Mouse (Mus musculus) macrophage (primary cell): ENCODE measurements around the gene Sec14l3. TPM values are rescaled to one million over a fixed set of nuclear protein-coding genes. Genes with fewer than 3 reads are reported as not detected.

Experiments used
- H3K27ac ChIP-seq: fragments of 350-480 bp; formaldehyde crosslinking; 2 replicates; pipeline ENCODE4 v1.9.0; 2021
- H3K36me3 ChIP-seq: fragments of 350-480 bp; formaldehyde crosslinking; 2 replicates; pipeline ENCODE4 v1.9.0; 2021; ENCODE audit errors: inconsistent target
- H3K4me3 ChIP-seq: fragments of 350-480 bp; formaldehyde crosslinking; 2 replicates; pipeline ENCODE4 v1.9.0; 2021; ENCODE audit errors: inconsistent target
- H3K79me2 ChIP-seq: fragments of 350-480 bp; formaldehyde crosslinking; 2 replicates; pipeline ENCODE4 v1.9.0; 2021; ENCODE audit errors: inconsistent target
- WGBS: methylation state at CpG from one replicate; pipeline ENCODE4 v1.1.7; 2026; ENCODE audit warnings: inconsistent platforms; ENCODE audit not compliant: missing documents; 5-methylcytosine and 5-hydroxymethylcytosine counted together
- polyA plus RNA-seq: library from polyadenylated mRNA; stranded (reverse); fragments of 250-400 nt; gene quantifications from 3 replicates; pipeline ENCODE4 v1.2.4, GENCODE M21; 2018; ENCODE audit warnings: inconsistent platforms

Sec14l3 gene
- polyA plus RNA-seq, 1 experiment from 2014 or later, result not detected

DNA sequence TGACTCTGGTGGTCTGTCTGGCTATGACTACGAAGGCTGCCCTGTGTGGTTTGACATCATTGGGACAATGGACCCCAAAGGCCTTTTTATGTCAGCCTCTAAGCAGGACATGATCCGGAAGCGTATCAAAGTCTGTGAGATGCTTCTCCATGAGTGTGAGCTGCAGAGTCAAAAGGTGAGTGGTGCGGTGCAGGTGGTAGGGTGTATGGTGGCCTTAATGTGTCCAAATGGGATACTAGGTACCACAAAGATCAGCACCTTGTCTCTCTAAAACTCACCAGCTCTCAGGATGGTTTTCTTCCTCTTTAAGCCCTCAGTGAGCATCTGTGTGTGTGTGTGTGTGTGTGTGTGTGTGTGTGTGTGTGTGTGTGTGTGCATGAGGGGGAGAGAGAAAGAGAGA, 24.7 kb upstream of the Sec14l3 start:
- Histone ChIP-seq H3K4me3 (no peak overlapping the region), H3K27ac (no peak overlapping the region), H3K36me3 (no peaks in the 10 kb centered on the region), H3K79me2 (no peaks in the 10 kb centered on the region)
- WGBS, result 91% methylated on average over 4 of the region's 4 CpGs

GRCm38 (mm10) chr11:4041123-4041625, 23.5 kb upstream of the Sec14l3 start:
- no peak overlapping the region for H3K4me3 ChIP-seq
- WGBS, result 93% methylated on average over 6 of the region's 6 CpGs
- H3K27ac ChIP-seq, result no peak overlapping the region
- H3K36me3 ChIP-seq, result no peaks in the 10 kb centered on the region
- no peaks in the 10 kb centered on the region for H3K79me2 ChIP-seq

- Histone ChIP-seq H3K4me3 (no peak overlapping the region), H3K27ac (no peak overlapping the region), H3K36me3 (no peaks in the 10 kb centered on the region), H3K79me2 (no peaks in the 10 kb centered on the region)
- WGBS, result 86% methylated on average over 7 of the region's 7 CpGs
These were observed 21.6 kb upstream of the Sec14l3 start for GRCm38 (mm10) chr11:4043081-4043480.

DNA sequence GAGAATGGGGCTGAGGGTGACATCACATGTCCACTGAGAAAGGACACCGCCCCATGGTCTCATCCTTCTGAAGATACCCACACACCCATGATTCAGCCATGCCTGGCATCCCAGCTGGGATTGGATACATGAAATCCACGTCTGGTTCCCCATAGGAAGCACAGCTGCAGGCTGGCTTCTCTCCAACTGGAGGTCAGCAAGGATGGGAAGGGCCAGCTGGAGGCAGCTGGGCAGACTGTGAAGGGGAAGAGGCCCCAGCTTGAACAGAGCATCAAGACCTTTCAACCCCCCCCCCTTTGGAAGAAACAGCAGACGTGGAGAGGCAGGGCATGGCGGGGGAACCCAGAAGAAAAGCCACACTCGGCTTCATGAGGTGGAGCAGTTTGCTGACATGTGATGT, 18.1 kb upstream of the Sec14l3 start:
- 83% methylated on average over 5 of the region's 5 CpGs for WGBS
- H3K27ac ChIP-seq, result no peak overlapping the region
- no peaks in the 10 kb centered on the region for H3K36me3 ChIP-seq
- no peaks in the 10 kb centered on the region for H3K79me2 ChIP-seq
- no peak overlapping the region for H3K4me3 ChIP-seq

GRCm38 (mm10) chr11:4047766-4048165, 16.9 kb upstream of the Sec14l3 start:
- H3K4me3 ChIP-seq, result no peak overlapping the region
- H3K27ac ChIP-seq, result no peak overlapping the region
- H3K36me3 ChIP-seq, result no peaks in the 10 kb centered on the region
- H3K79me2 ChIP-seq, result no peaks in the 10 kb centered on the region
- 93% methylated on average over 2 of the region's 2 CpGs for WGBS

DNA sequence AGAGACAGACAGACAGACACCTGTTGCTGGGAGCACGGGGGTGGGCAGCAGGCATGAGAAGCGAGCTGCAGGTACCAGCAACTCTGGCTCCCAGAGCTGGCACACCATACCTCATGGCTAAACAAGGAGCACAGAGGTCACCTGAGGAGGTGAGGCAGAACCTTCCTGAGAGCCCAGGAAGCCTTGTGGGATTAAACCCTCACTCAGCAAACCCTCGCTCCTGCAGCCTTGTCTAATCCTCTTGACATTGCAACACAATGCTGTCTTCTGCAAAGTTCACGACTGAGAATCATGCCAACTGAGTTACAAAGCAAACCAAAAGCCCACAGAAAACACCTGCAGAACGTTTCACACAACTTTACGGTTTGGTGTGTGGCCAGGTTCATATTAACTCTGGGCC, 16.2 kb upstream of the Sec14l3 start:
- no peaks in the 10 kb centered on the region for H3K79me2 ChIP-seq
- H3K4me3 ChIP-seq, result no peak overlapping the region
- 91% methylated on average over 5 of the region's 6 CpGs for WGBS
- H3K36me3 ChIP-seq, result no peaks in the 10 kb centered on the region
- H3K27ac ChIP-seq, result no peak overlapping the region

DNA sequence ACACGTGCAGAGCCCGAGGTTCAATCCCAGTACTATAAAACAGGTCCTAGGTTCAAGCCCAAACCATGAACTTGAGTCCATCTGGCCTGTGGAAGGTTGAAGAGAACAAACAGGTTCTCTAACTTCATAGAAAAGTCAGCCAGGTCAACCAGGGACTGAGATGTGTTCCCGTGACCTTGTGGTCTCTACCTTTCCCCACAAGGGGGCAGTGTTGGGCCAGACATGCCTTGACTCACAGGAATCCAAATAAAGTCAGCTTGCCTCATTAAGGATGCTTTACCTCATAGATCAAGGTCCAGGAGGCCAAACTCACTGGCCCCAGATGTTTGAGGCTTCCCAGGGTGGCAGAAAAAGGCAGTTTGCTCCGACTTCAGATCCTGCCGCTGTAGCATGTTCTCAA, 11.1 kb upstream of the Sec14l3 start:
- Histone ChIP-seq H3K4me3 (no peak overlapping the region), H3K79me2 (no peaks in the 10 kb centered on the region), H3K36me3 (no peaks in the 10 kb centered on the region), H3K27ac (no peak overlapping the region)
- 22% methylated on average over 5 of the region's 5 CpGs for WGBS

DNA sequence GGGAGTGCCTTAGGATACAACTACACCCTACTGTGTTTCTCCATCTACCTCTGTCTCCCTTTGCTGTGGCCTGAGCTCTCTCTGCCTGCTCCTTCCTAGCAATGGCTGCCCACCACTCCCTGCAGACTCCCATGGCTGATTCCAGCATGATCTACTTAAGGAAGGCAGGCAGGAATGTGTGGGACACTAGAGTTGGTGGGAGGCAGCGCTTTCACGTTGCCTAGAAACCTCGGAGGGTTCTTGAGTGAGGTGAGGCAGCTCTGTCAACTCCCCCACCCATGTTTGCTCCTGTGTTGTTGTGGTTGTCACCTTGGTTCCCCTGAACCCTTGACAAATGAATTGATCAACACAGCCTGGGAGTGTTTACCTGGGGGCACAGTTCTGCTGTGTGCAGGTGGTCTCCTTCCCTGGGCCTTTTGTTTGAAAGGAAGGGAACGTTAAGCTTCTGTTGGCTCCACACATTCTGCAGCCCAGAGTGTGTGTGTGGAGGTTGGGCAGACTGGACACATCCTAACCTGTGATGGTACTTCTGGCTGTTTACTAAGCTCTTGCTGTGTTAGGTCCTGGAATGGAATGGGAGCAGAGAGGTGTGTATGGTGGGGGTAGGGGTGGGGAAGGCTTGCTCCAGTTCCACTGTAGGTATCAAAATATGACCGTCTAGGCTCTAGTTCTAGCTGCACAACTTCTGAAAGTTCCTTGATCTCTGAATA, 3.6 kb upstream of the Sec14l3 start:
- WGBS, result 96% methylated on average over 5 of the region's 5 CpGs
- no peak overlapping the region for H3K4me3 ChIP-seq
- H3K36me3 ChIP-seq, result no peaks in the 10 kb centered on the region
- no peaks in the 10 kb centered on the region for H3K79me2 ChIP-seq
- H3K27ac ChIP-seq, result no peak overlapping the region

- H3K36me3 ChIP-seq, result no peaks in the 10 kb centered on the region
- no peak overlapping the region for H3K27ac ChIP-seq
- no peak overlapping the region for H3K4me3 ChIP-seq
- H3K79me2 ChIP-seq, result no peaks in the 10 kb centered on the region
- 100% methylated on average over 4 of the region's 4 CpGs for WGBS
These were observed 2.1 kb upstream of the Sec14l3 start for GRCm38 (mm10) chr11:4062523-4062922.

GRCm38 (mm10) chr11:4062981-4063380, 1.7 kb upstream of the Sec14l3 start:
- Histone ChIP-seq H3K27ac (no peak overlapping the region), H3K4me3 (no peak overlapping the region), H3K79me2 (no peaks in the 10 kb centered on the region), H3K36me3 (no peaks in the 10 kb centered on the region)
- WGBS, result 77% methylated on average over 5 of the region's 6 CpGs

DNA sequence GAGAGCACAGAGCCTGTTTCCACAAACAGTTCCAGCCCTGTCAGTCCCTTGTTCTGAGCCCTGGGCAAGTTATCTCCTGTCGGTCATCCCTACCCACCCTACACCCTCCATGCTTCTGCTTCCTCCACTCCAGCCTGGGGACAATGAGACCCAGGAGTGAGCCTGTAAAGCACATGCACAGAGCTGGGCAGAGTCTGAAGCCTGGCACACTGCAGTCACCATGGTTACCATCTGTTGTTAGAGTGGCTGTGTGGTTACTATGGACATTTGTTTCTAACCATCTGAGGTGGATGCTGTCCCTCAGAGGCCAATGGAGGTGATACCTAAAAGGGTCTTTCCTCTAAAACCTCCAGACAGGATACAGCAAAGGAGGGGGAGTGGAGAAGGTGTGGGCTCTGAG, 5.0 kb downstream of the Sec14l3 start:
- Histone ChIP-seq H3K36me3 (no peaks in the 10 kb centered on the region), H3K4me3 (no peak overlapping the region), H3K27ac (no peak overlapping the region), H3K79me2 (no peaks in the 10 kb centered on the region)
- 75% methylated on average over 1 of the region's 1 CpGs for WGBS

GRCm38 (mm10) chr11:4076633-4077032, 12.0 kb downstream of the Sec14l3 start:
- 21% methylated on average over 8 of the region's 8 CpGs for WGBS
- H3K27ac ChIP-seq, result no peak overlapping the region
- no peak overlapping the region for H3K4me3 ChIP-seq
- H3K36me3 ChIP-seq, result no peaks in the 10 kb centered on the region
- H3K79me2 ChIP-seq, result no peaks in the 10 kb centered on the region

DNA sequence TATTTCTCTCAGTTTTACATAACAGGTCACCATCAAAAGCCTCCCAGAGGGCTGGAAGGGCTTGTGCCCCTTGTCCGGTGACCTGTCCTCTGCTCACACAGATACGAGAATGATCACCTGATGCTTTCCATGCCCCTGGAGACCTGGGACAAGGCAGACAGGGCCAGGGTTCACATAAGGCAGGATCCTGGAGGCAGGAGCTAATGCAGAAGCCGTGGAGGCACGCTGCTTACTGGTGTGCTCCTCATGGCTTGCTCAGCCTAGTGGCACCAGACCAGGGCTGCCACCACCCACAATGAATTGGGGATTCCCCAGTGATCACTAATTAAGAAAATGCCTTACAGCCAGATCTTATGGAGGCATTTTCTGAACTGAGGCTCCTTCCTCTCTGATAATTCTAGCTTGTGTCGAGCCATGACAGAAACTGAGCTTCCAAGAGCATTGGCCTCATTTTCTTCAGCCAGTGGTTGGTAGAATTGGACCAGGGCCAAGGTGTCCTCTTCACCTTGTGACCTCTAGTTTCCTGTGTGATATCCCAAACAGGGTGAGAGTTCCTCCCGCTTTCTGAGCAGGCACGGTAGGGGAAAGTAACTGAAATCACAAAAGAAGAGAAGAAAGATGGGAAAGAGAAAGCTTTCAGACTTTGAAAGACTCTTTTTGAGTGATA, 13.8 kb downstream of the Sec14l3 start:
- no peaks in the 10 kb centered on the region for H3K79me2 ChIP-seq
- 92% methylated on average over 7 of the region's 7 CpGs for WGBS

DNA sequence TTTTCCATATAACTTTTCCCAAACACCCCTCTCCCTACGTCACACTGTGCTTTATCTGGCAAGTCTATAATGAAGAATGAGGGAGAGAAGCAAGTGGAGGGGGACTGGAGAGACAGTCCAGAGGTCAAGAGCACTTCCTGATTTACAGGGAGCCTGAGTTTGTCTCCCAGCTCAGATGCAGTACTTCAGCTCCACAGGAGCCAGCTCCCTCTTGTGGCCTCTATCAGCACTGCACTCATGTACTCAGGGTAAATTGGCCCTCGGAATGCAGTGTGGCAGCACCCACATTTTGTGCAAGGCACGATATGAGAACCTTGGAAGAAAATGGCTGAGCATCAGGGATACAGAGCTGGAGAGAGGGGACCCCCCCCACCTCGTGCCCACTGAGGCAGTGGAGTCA, 15.6 kb downstream of the Sec14l3 start:
- 22% methylated on average over 4 of the region's 4 CpGs for WGBS
- no peaks in the 10 kb centered on the region for H3K36me3 ChIP-seq
- H3K79me2 ChIP-seq, result no peaks in the 10 kb centered on the region
- no peak overlapping the region for H3K4me3 ChIP-seq
- H3K27ac ChIP-seq, result no peak overlapping the region

More for the DNA sequence above, 13.8 kb downstream of the Sec14l3 start:
- Histone ChIP-seq H3K4me3 (no peak overlapping the region), H3K36me3 (no peaks in the 10 kb centered on the region), H3K27ac (no peak overlapping the region)

DNA sequence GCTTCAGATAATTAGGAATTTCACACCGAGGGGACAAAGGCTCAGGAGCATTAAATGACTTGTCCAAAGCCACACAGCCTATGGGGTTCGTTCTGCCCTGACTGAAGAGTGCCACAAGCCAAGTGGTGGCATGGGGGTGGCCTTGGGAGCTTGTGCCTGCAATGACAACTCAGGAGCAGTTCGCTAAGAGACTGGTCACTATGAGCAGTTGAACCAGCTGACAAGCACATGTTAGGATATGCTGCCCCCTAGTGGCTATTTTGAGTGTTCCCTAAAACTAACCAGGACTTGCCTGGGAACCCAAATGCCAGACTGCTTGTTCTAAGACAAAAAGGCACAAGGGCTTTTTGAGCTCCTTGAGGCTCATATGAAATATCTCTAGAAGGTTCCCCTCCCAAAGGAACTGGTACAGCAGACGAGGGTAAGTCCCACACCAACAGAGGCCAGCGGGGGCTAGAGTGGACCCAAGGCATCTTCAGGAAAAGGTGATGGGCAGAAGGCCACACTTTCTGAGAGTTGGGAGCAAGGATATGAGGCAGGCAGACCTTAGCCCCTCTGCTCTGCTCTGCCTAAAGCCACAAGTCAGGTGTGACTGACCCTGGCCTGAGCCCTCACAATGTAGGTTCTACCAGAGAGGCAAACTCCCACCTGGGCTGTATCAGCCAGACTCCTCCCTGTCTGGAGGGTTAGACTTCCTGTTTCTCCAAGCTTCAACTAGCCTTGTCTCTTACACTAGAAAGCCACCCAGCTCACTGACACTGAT, 18.9 kb downstream of the Sec14l3 start:
- no peaks in the 10 kb centered on the region for H3K79me2 ChIP-seq
- no peaks in the 10 kb centered on the region for H3K36me3 ChIP-seq
- no peak overlapping the region for H3K27ac ChIP-seq
- WGBS, result 41% methylated on average over 5 of the region's 5 CpGs
- H3K4me3 ChIP-seq, result no peak overlapping the region
